Mouse (Mus musculus) liver, postnatal 0 days (tissue): Measurements from ENCODE around the gene Gm1113.

ENCODE experiments used
- CTCF ChIP-seq: sonication (generic); IDR thresholded peaks from 2 replicates; pipeline ENCODE4 v1.5.1; 2016; ENCODE audit warnings: antibody characterized with exemption, low read depth
- EP300 ChIP-seq: IDR thresholded peaks from 2 replicates; pipeline ENCODE4 v1.6.1; 2016; ENCODE audit warnings: antibody characterized with exemption, low read depth, mild to moderate bottlenecking

- no peak for TF ChIP-seq CTCF
- TF ChIP-seq EP300 = no peak
Measured at GRCm38 (mm10) chr9:35559009-35559890, 41.2 kb upstream of the Gm1113 start.
